Mouse (Mus musculus) hindbrain, embryonic 11.5 days (tissue): ENCODE results near the gene Ccdc6. TPM values are rescaled to one million over a fixed set of nuclear protein-coding genes. Genes with fewer than 3 reads are reported as not detected.

ENCODE experiments used
- polyA plus RNA-seq: library from polyadenylated mRNA; unstranded; fragments of >200 nt; fragmentation: Nextera tagmentation; extraction: Ambion mirVana; gene quantifications from 2 replicates; pipeline ENCODE4 v1.2.1, GENCODE M21; 2014

The Ccdc6 gene
- polyA plus RNA-seq, 1 experiment from 2014 or later = 27.8 TPM

Other genes starting within 250 kb of the Ccdc6 start
- 1.0 and 1.7 TPM in 2 replicates for gene Mrln, start 107.5 kb downstream of the Ccdc6 start, polyA plus RNA-seq
- gene Slc16a9, start 148.0 kb downstream of the Ccdc6 start, polyA plus RNA-seq = 0.32 and 0.36 TPM in 2 replicates